Comparison of ENCODE assay signal across 20 mouse cellular contexts in genomic region chr12:108221712-108222111, GRCm38 (mm10). TPM values are rescaled to one million over a fixed set of nuclear protein-coding genes. Genes with fewer than 3 reads are reported as not detected.
DNase-seq lines count a peak whose midpoint lies in the region; ATAC-seq and TF ChIP-seq lines count a peak whose summit lies in the region.
"Had no signal": no experiment of that assay in that cellular context is flagged by ENCODE, and none has a peak within 500 bp of the region (broad histone marks: within the 10 kb centered on the region; RNA-seq: fewer than 3 reads in every experiment).

No protein-coding gene starts in this region.

- no peaks in the 10 kb centered on the region for H3K27me3 ChIP-seq in embryonic facial prominence, embryonic 13.5 days
- H3K27me3 ChIP-seq in embryonic facial prominence, embryonic 10.5 days (replicated peaks; ENCODE audit: low read depth, poor library complexity, severe bottlenecking) = no peaks in the 10 kb centered on the region
- H3K27me3 ChIP-seq in limb, embryonic 13.5 days = no peaks in the 10 kb centered on the region; the same call in 1 of the 2 replicates
- H3K27me3 ChIP-seq in limb, embryonic 10.5 days (ENCODE audit: low read depth, poor library complexity, severe bottlenecking) = peaks cover 17% of the 10 kb centered on the region; the same call in 1 of the 2 replicates
- H3K27me3 ChIP-seq in hindbrain, postnatal 0 days (ENCODE audit: insufficient read depth, low read length) = no peaks in the 10 kb centered on the region
- H3K27me3 ChIP-seq: embryonic facial prominence, embryonic 15.5 days had no signal

- H3K4me3 ChIP-seq in embryonic facial prominence, embryonic 13.5 days = no peak overlapping the region
- no peak overlapping the region for H3K4me3 ChIP-seq in embryonic facial prominence, embryonic 10.5 days
- no peak overlapping the region for H3K4me3 ChIP-seq in limb, embryonic 13.5 days
- no peak overlapping the region for H3K4me3 ChIP-seq in limb, embryonic 10.5 days
- H3K4me3 ChIP-seq in hindbrain, postnatal 0 days (ENCODE audit: low read length) = no peak overlapping the region
- H3K4me3 ChIP-seq: embryonic facial prominence, embryonic 15.5 days; heart, embryonic 10.5 days; layer of hippocampus, adult 2 months had no signal

- ATAC-seq in embryonic facial prominence, embryonic 13.5 days (ENCODE audit: insufficient number of reproducible peaks, insufficient read depth, low FRiP score, low TSS enrichment, low read depth) = no peak
- no peak for ATAC-seq in limb, embryonic 13.5 days (ENCODE audit: low FRiP score, low read depth)
- no peak for ATAC-seq in hindbrain, postnatal 0 days
- ATAC-seq: activated CD4-positive, CD25-positive, alpha-beta regulatory T cell, adult 4 months; intestine, postnatal 0 days; liver, postnatal 0 days had no signal

- H3K4me2 ChIP-seq in embryonic facial prominence, embryonic 13.5 days = no peak overlapping the region
- H3K4me2 ChIP-seq in limb, embryonic 13.5 days (replicated peaks) = no peak overlapping the region
- H3K4me2 ChIP-seq in hindbrain, postnatal 0 days (ENCODE audit: low read depth, low read length) = no peak overlapping the region
- H3K4me2 ChIP-seq: embryonic facial prominence, embryonic 15.5 days; liver, embryonic 11.5 days had no signal

- DNase-seq in cerebellum, adult 11 months = peak; percentile 45
- no peak for DNase-seq in cerebellum, postnatal 4 days (ENCODE audit: low spot score in 2 of 2)
- DNase-seq in embryonic facial prominence, embryonic 10.5 days (ENCODE audit: low spot score) = no peak
- DNase-seq in limb, embryonic 10.5 days (ENCODE audit: low spot score) = no peak
- peak; percentile 42 for DNase-seq in hindbrain, postnatal 0 days (ENCODE audit: low spot score)
- DNase-seq in adrenal gland, adult 8-10 months = no peak
- DNase-seq: adrenal gland, postnatal 10 days; gastrocnemius, postnatal 10 days; kidney, postnatal 25 days; liver, postnatal 0 days; right cerebral cortex, postnatal 14 days; spleen, adult 18-20 months had no signal

- no peak overlapping the region for H3K27ac ChIP-seq in embryonic facial prominence, embryonic 13.5 days
- no peak overlapping the region for H3K27ac ChIP-seq in embryonic facial prominence, embryonic 10.5 days (replicated peaks)
- no peak overlapping the region for H3K27ac ChIP-seq in limb, embryonic 13.5 days
- H3K27ac ChIP-seq in limb, embryonic 10.5 days = no peak overlapping the region
- no peak overlapping the region for H3K27ac ChIP-seq in hindbrain, postnatal 0 days
- H3K27ac ChIP-seq: embryonic facial prominence, embryonic 15.5 days had no signal

- 0 out of 2 replicates have a peak overlapping the region, but pooled peaks have one; percentile 11 for H3K9ac ChIP-seq in embryonic facial prominence, embryonic 13.5 days
- H3K9ac ChIP-seq in limb, embryonic 13.5 days = peak overlapping the region; percentile 1; the same call in 1 of the 2 replicates
- no peak overlapping the region for H3K9ac ChIP-seq in hindbrain, postnatal 0 days (replicated peaks; ENCODE audit: low read length)
- H3K9ac ChIP-seq: embryonic facial prominence, embryonic 15.5 days; liver, postnatal 0 days had no signal

- no peak for TF ChIP-seq CTCF in hindbrain, postnatal 0 days (IDR thresholded peaks at IDR 0.05; ENCODE audit: low read depth)

- no peaks in the 10 kb centered on the region for H3K9me3 ChIP-seq in embryonic facial prominence, embryonic 13.5 days
- H3K9me3 ChIP-seq in embryonic facial prominence, embryonic 10.5 days = no peaks in the 10 kb centered on the region
- H3K9me3 ChIP-seq in limb, embryonic 13.5 days = no peaks in the 10 kb centered on the region
- H3K9me3 ChIP-seq in limb, embryonic 10.5 days (replicated peaks) = no peaks in the 10 kb centered on the region
- no peaks in the 10 kb centered on the region for H3K9me3 ChIP-seq in hindbrain, postnatal 0 days (ENCODE audit: low read length)
- H3K9me3 ChIP-seq: embryonic facial prominence, embryonic 15.5 days; heart, embryonic 10.5 days had no signal

- WGBS in embryonic facial prominence, embryonic 13.5 days = 87% methylated on average over 7 of the region's 7 CpGs
- 94% methylated on average over 7 of the region's 7 CpGs for WGBS in embryonic facial prominence, embryonic 10.5 days
- WGBS in limb, embryonic 13.5 days = 91% methylated on average over 7 of the region's 7 CpGs
- 93% methylated on average over 7 of the region's 7 CpGs for WGBS in limb, embryonic 10.5 days
- 70% methylated on average over 7 of the region's 7 CpGs for WGBS in hindbrain, postnatal 0 days

- no peaks in the 10 kb centered on the region for H3K36me3 ChIP-seq in embryonic facial prominence, embryonic 13.5 days
- peaks cover 6% of the 10 kb centered on the region for H3K36me3 ChIP-seq in embryonic facial prominence, embryonic 10.5 days (replicated peaks)
- H3K36me3 ChIP-seq in limb, embryonic 13.5 days = no peaks in the 10 kb centered on the region
- H3K36me3 ChIP-seq in limb, embryonic 10.5 days = no peaks in the 10 kb centered on the region
- no peaks in the 10 kb centered on the region for H3K36me3 ChIP-seq in hindbrain, postnatal 0 days (ENCODE audit: insufficient read depth, low read length)
- H3K36me3 ChIP-seq: embryonic facial prominence, embryonic 15.5 days had no signal

- peaks cover 71% of the 10 kb centered on the region for H3K4me1 ChIP-seq in embryonic facial prominence, embryonic 13.5 days
- H3K4me1 ChIP-seq in embryonic facial prominence, embryonic 10.5 days = peaks cover 94% of the 10 kb centered on the region
- H3K4me1 ChIP-seq in limb, embryonic 13.5 days = peaks cover 86% of the 10 kb centered on the region
- H3K4me1 ChIP-seq in limb, embryonic 10.5 days = peaks cover 91% of the 10 kb centered on the region
- peaks cover 41% of the 10 kb centered on the region for H3K4me1 ChIP-seq in hindbrain, postnatal 0 days (ENCODE audit: insufficient read depth, low read length)

RNA-seq across cellular contexts. Expression of gene Ccnk, which starts 42.3 kb away (rescaled TPM):
- 4.4 and 4.8 TPM in 2 replicates for polyA plus RNA-seq in embryonic facial prominence, embryonic 13.5 days (2015; fragmentation: Nextera tagmentation; extraction: Ambion mirVana)
- 2.7 and 3.2 TPM in 2 replicates for polyA plus RNA-seq in embryonic facial prominence, embryonic 10.5 days (2016; fragmentation: Nextera tagmentation; extraction: Ambion mirVana)
- 4.1 and 4.4 TPM in 2 replicates for polyA plus RNA-seq in limb, embryonic 13.5 days (2015; fragmentation: Nextera tagmentation; extraction: Ambion mirVana)
- polyA plus RNA-seq in limb, embryonic 10.5 days (2016; fragmentation: Nextera tagmentation; extraction: Ambion mirVana) = 3.3 and 3.4 TPM in 2 replicates
- total RNA-seq in hindbrain, postnatal 0 days (2014; rRNA removed) = 8.0 and 10.7 TPM in 2 replicates
- polyA plus RNA-seq in hindbrain, postnatal 0 days (2015; fragmentation: Nextera tagmentation; extraction: Ambion mirVana) = 2.3 and 2.8 TPM in 2 replicates
- total RNA-seq in adrenal gland, adult 8-10 months (2022) = 10 to 100 TPM; 26.2 to 35.0 (median 29.2) TPM

RNA-seq across cellular contexts. Expression of gene Setd3, which starts 42.6 kb away (rescaled TPM):
- 89.0 and 90.1 TPM in 2 replicates for polyA plus RNA-seq in embryonic facial prominence, embryonic 13.5 days (2015; fragmentation: Nextera tagmentation; extraction: Ambion mirVana)
- 79.6 and 81.5 TPM in 2 replicates for polyA plus RNA-seq in embryonic facial prominence, embryonic 10.5 days (2016; fragmentation: Nextera tagmentation; extraction: Ambion mirVana)
- 93.2 and 96.1 TPM in 2 replicates for polyA plus RNA-seq in limb, embryonic 13.5 days (2015; fragmentation: Nextera tagmentation; extraction: Ambion mirVana)
- polyA plus RNA-seq in limb, embryonic 10.5 days (2016; fragmentation: Nextera tagmentation; extraction: Ambion mirVana) = 71.4 and 76.9 TPM in 2 replicates
- 57.4 and 61.3 TPM in 2 replicates for total RNA-seq in hindbrain, postnatal 0 days (2014; rRNA removed)
- 87.1 and 90.4 TPM in 2 replicates for polyA plus RNA-seq in hindbrain, postnatal 0 days (2015; fragmentation: Nextera tagmentation; extraction: Ambion mirVana)
- 100 to 1,000 TPM; 119 to 134 (median 127) TPM for total RNA-seq in adrenal gland, adult 8-10 months (2022)

RNA-seq across cellular contexts. Expression of gene Ccdc85c, which starts 53.5 kb away (rescaled TPM):
- 6.3 and 6.6 TPM in 2 replicates for polyA plus RNA-seq in embryonic facial prominence, embryonic 13.5 days (2015; fragmentation: Nextera tagmentation; extraction: Ambion mirVana)
- 11.4 and 12.1 TPM in 2 replicates for polyA plus RNA-seq in embryonic facial prominence, embryonic 10.5 days (2016; fragmentation: Nextera tagmentation; extraction: Ambion mirVana)
- 6.6 and 6.9 TPM in 2 replicates for polyA plus RNA-seq in limb, embryonic 13.5 days (2015; fragmentation: Nextera tagmentation; extraction: Ambion mirVana)
- polyA plus RNA-seq in limb, embryonic 10.5 days (2016; fragmentation: Nextera tagmentation; extraction: Ambion mirVana) = 5.4 and 6.2 TPM in 2 replicates
- 86.3 and 94.7 TPM in 2 replicates for total RNA-seq in hindbrain, postnatal 0 days (2014; rRNA removed)
- polyA plus RNA-seq in hindbrain, postnatal 0 days (2015; fragmentation: Nextera tagmentation; extraction: Ambion mirVana) = 16.9 and 17.0 TPM in 2 replicates
- 10 to 100 TPM; 24.6 to 36.3 (median 29.0) TPM for total RNA-seq in adrenal gland, adult 8-10 months (2022)

Comparison
In these comparisons a context has a peak if more than half of its experiments do, and no peak if none do; other contexts are left out.
1. DNase-seq: peak in cerebellum, adult 11 months (single experiment) and hindbrain, postnatal 0 days (single experiment); none in cerebellum, postnatal 4 days (0 of 2), embryonic facial prominence, embryonic 10.5 days (single experiment), limb, embryonic 10.5 days (single experiment) and adrenal gland, adult 8-10 months (single experiment).